Mouse (Mus musculus): ENCODE measurements at regions not wholly inside any gene's neighbourhood (a gene's known extent, or its start where the extent isn't known, plus 50 kb on each side); places are given as distances from the start of the nearest gene placed in this dataset.
A peak's percentile ranks its signal among the peaks of the same experiment; 100 is the strongest.

DNA sequence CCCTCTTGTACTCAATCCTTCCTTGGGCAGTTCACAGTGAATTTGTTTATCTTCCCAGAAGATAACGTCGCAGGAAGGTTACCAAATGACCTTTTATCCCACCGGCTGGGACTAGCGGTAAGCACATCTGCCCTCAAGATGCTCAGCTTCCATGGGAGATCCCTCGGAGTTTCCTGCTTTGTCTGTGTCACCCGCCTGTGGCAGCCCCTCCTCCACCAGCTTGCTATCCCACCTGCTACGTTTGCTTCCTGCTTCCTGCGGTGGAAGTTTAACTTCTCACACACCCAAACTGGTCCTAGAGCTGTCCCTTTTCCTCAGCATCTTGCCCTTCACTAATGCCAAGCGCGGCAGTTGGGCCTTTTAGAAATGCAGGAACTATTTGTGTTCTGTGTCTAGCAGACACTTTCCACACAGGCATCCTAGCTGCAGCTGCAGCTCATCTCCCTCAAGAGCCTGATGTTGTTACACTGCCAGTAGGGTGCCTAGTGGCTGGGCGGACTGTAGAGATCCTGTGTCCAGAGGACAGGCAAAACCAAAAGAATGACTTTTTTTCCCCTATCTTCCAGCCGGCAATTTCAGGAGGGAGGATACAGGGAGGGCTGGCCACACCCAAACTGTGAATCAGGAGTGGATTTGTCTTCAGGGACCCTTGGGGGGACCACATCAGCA lies 98.7 kb downstream of the Tmem17 start:
- peak in 1 of 2 experiments; percentile 44 for DNase-seq (ENCODE audit: extremely low spot score in 1 of 2, low spot score in 2 of 2)
- intact Hi-C loops (cut with DNase I) = loop anchor here (10.0 kb wide), 1 partner anchor 616 kb away; no protein-coding TSS in a partner anchor

DNA sequence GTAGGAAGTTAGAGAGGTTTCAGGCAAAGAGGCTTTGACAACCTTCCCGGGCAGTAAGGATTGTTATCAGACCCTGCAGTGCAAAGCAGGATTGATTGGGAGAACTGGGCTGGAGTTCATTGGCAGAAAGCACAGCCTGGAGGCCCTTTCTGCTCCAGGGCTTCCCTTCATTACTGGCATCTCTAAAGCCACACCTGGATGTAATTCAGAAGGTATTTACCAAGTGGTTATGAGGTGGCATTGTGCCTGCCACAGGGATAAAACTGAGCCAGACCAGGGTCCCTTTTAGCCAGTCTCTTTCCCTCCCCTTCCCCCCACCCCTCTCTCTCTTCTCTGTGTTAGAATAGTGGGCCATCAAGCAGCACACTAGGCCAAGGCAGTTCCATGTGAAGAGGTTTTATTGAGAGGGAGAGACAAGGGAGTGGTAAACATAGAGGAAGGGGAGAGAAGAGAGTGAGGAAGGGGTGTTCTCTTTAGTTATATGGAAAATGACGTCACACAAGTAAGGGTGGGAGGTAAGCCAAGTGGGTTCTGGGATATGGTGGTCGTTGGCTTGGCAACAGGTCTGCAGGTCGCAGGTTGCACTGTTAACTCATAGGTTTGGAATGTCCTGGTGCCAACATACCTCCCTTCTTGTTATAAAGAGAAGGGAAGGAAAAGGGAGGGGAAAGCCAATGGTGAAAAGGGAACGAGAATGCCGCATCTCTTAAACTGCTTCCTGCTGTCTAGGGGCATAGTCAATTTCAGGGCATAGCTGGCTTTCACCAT lies 99.4 kb downstream of the Tmem17 start:
- intact Hi-C loops (cut with DNase I) = loop anchor here (10.0 kb wide), 1 partner anchor 616 kb away; no protein-coding TSS in a partner anchor
- DNase-seq (ENCODE audit: extremely low spot score in 1 of 2, low spot score in 2 of 2) = no peak

DNA sequence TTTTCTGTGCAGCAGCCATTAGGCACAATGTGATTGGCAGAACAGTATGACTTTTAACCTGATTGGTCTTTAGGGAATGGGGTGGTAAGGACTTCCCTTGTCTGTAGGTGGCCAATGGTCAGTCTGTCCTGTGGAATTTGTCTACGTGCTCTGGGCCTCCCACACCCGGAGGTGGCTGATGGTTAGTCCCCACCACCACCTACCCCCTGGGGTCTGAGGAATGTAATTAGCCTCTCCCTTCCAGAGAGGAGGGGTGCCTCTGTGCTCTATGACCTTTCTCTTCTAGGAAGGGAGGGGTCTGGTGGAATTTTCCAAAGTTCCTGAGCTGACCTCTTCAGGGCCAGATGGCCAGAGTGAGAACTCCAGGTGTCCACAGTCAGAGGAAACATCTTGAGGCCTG lies 101.6 kb downstream of the Tmem17 start:
- DNase-seq (ENCODE audit: extremely low spot score in 1 of 2, low spot score in 2 of 2) = no peak
- intact Hi-C loops (cut with DNase I) = loop anchor here (10.0 kb wide), 1 partner anchor 619 kb away; no protein-coding TSS in a partner anchor

DNA sequence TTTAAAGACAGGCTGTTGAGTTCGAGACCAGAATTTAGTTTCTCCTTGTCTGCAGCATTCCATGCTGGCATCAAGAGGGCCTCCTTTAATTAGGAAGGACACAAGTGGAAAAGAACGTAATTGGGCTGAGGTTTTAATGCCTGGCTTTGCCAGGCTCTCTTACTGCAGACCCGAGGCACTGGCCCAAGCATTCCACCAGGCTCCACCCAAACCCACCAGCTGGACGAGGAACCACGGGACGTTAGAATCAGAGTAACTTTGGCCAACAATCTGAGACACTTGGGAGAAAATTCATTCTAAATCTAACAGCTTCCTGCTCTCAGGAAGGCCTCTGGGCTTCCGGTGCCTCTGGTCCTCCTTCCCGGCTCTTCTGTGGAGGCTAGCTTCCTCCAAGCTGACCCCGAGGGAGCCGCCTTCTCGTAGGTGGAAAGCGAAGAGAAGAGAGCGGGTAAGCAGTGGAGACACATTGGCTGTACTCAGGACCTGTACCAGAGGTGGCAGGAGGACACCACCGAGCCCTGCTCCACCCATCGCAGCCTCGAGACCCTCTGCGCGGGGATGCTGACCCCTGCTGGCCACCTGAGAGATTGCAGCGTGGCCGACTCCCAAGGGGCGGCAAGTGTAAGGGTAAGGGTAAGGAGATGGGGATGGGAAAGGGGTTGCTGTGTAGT lies 105.5 kb downstream of the Tmem17 start:
- DNase-seq (ENCODE audit: extremely low spot score in 1 of 2, low spot score in 2 of 2) = peak; percentile 74 to 86
- intact Hi-C loops (cut with DNase I) = loop anchor here (2.0 to 10.0 kb wide), 2 partner anchors 391 to 623 kb away; no protein-coding TSS in a partner anchor

DNA sequence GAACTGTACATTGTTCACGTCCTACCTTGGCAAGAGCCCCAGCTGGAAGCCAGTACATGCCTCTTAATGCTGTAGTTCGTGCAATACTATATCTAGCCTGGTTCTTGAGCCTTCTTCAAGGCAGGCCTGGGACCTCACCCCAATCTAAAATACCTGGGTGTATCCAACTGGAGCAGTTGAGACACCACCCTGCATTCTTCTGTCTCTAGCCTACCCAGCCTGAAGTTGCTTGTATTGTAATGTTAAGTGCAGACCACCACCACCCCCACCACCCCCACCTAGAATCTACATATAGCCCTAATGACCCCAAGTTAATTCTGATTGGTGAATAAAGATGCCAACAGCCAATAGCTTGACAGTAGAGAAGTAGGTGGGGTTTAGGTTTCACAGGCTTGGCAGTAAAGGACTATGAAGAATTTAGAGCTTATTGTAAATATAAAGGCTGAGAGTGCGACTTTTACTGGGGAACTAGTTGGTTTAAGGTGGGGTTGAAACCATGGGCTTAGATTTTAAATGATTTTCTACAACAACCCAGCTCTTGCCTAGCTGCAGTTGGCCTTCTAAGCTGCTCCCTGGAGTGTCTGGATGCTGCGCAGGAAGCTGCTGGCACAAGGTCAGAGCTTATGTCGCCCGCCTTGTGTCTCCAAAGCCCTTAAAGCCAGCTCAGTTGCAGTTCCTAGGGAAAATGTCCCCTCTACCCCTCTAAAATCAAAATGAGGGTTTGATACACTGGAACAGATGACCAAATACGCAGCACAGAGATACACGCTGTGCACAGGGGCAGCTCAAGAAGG lies 109.2 kb downstream of the Tmem17 start:
- intact Hi-C loops (cut with DNase I) = no loop called here
- DNase-seq (ENCODE audit: extremely low spot score in 1 of 2, low spot score in 2 of 2) = no peak

DNA sequence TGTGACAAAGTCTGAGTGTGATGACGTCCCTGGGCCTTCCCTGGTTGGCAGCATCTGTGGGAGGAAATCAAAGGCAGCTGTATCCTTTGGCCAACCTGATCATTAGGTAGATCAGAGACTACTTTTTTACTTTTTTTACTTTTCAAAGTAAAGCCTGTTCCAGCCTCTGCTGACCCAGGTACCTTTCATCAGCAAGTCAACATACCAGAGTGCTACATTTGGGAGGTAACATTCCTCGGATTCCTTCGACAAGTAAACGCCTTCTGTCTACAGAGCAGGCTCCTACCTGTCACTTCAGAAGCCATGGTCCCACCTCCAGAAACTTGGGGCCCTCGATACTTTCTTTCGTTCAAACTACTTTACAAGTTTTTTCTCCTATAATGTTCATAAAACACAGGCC lies 110.0 kb downstream of the Tmem17 start:
- no peak for DNase-seq (ENCODE audit: extremely low spot score in 1 of 2, low spot score in 2 of 2)
- intact Hi-C loops (cut with DNase I) = no loop called here

DNA sequence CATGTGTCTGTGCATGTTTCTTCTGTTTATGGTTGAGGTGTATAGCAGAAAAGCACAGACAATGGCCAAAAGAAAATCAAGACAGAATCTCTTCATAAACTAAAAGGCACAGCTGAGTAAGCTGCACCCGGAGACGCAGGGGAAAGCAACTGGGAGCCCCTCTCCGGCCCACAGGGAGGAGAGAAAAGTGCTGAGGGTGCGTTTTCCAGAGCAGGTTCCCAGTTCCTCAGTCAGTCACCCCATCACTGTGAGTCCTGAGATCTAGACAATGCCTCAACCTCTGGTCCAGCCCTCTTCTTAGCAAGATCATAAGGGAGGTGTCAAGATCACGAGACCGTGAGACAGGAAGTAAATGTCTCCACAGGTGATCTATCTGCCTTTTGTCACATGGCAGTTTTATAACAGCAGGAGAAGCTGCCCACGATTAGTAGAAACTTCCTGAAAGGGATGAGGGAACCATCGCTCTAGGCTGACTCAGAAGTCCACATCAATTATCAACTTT lies 110.7 kb downstream of the Tmem17 start:
- DNase-seq (ENCODE audit: extremely low spot score in 1 of 2, low spot score in 2 of 2) = no peak
- intact Hi-C loops (cut with DNase I) = no loop called here

DNA sequence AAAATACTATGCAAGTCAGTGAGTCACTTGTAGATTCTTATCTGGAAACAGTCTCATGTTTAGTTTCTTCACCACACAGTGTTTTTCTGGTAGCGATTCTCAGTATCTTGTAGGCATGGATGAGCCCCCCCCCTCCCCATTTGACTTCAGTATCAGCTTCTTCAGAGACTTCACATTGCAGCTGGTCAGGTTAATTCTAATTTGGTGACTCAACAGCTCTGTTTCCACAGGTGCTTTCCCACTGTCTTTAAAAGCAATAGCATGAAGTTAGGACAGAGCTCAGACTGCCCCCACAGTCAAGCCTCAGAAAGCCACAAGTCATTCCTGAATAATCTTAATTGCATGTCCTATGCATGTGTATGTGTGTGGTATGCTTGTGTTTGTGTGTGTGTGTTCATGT lies 114.5 kb downstream of the Tmem17 start:
- intact Hi-C loops (cut with DNase I) = no loop called here
- no peak for DNase-seq (ENCODE audit: extremely low spot score in 1 of 2, low spot score in 2 of 2)

DNA sequence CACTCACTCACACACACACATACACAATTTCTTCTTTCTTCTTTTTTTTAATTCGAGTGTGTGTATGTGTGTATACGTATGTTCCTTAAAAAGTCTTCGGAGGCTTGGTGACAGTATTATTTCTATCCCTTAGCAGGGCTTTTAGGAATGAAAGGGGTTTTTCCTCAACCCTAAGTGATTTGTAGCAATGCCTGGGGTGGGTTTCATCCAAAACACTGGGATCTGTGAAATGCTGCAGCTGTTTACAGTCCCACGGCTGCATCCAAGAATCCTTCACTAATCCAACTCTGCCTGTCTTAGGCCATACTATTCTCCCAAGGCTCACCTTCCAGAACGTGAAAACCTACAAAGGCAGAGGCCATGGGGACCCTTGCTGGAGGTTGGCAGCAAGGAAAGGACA lies 116.6 kb downstream of the Tmem17 start:
- no peak for DNase-seq (ENCODE audit: extremely low spot score in 1 of 2, low spot score in 2 of 2)
- intact Hi-C loops (cut with DNase I) = no loop called here

DNA sequence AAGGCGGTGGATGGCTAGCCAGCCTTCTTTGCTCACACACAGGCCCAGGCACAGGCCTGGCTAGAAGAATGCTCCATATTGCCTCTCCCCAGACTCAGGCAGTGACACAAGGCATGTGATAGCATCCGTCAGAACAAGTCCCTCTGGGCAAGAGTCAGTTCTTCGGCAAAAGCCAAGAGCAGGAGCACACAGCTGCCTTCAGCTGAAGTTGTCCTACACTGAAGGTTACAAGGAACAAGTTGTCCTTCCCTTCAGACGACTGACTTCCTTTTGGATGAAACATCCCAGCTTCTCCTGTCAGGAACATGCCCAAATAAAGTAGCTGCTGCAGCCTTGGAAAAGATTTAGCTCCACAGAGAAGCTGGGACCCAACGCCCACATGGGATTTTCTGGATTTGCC lies 117.1 kb downstream of the Tmem17 start:
- DNase-seq (ENCODE audit: extremely low spot score in 1 of 2, low spot score in 2 of 2) = no peak
- intact Hi-C loops (cut with DNase I) = no loop called here

DNA sequence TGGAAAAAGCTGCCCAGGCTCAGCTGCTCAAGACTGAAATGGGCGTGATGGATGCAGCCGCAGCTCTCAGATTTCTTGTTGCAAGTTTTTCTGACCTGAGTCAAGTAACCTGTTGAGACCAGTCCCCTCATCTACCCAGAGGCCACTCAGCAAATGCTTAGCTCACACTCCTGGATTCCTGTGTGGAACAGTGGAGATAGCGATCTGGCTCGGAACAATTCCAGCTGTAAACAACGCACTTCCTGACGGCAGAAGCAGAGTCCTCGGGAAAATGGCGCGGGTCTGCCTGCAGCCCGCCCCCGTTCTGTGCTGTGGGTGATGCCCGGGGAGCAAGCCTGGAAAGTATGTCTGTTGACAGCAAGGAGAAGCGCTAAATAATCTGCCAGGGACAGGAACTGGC lies 117.7 kb downstream of the Tmem17 start:
- peak in 1 of 2 experiments; percentile 76 for DNase-seq (ENCODE audit: extremely low spot score in 1 of 2, low spot score in 2 of 2)
- intact Hi-C loops (cut with DNase I) = no loop called here

DNA sequence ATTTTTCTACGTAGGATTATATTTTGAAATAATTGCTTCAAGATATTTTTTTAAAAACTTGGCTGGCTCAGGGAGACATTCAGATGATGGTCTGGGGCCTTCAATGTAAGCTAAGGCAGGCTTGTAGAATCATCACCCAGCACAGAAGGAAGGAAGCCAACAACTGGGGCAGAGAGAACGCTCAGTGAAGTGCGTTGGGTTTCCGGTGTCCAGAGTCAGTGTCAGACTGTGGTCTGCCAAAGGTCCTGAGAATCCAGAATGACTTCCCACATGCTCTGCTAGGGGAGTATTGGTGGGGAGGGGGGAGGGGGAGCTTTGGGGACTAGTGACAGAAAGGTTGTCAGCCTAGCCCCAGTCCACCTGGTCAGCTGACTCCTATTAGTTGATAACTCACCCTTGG lies 118.1 kb downstream of the Tmem17 start:
- intact Hi-C loops (cut with DNase I) = loop anchor here (5.0 to 10.0 kb wide), 4 partner anchors 232 to 935 kb away; partner anchors contain the start of gene B3gnt2

DNA sequence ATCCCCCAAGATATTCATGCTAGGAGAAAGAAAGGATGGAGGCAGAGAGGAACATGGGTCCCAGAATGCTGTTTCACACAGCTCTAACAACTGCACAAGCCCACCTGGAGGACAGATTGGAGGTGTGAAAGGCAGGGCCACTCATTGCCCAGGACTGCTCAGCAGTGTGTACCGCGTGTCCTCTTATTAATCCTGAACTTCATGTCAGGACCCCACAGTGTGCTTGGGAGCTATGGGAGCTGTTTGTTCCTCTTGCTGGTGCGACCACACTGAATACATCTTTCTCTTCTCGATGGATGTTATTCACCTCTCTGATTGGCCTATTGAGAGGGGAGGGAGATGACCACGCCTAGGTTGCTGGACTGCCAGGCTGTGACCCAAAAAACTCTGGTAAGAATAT lies 119.1 kb downstream of the Tmem17 start:
- intact Hi-C loops (cut with DNase I) = loop anchor here (5.0 to 10.0 kb wide), 4 partner anchors 231 to 934 kb away; partner anchors contain the start of gene B3gnt2
- DNase-seq (ENCODE audit: extremely low spot score in 1 of 2, low spot score in 2 of 2) = no peak

More for the DNA sequence above, 118.1 kb downstream of the Tmem17 start:
- DNase-seq (ENCODE audit: extremely low spot score in 1 of 2, low spot score in 2 of 2) = no peak

DNA sequence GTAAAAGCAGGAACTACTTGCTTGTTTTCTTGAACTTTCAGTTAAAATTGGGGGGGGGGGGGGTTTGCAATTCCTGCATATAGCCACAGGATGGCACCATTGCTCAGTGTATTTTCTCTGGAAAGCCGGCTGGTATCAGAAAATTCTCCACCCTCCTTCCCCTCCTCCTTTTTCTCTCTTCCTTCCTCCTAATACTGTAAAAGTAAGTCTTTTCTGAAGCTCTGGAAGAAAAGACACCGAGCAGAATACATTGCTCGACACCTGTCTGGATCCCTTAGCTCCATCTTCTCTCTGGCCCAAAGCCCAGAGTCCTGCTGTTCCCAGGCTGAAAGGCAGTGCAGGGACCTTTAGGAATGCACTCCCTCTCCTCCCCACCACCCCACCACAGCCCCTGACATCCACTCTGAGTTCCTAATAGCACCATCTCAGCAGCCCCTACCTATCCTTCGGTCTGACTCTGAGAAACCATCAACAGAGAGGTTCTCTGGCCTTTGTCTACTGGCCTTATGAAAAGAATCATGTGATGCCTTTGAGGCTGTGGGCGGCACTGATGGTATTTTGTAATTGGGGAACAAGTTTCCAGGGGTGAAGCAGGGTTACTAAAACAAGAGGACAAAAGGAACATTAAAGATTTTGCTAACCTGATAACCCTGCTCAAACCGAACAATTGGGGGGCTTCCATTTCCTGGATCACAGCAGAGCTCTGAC lies 119.9 kb downstream of the Tmem17 start:
- intact Hi-C loops (cut with DNase I) = loop anchor here (5.0 to 10.0 kb wide), 4 partner anchors 231 to 933 kb away; partner anchors contain the start of gene B3gnt2
- DNase-seq (ENCODE audit: extremely low spot score in 1 of 2, low spot score in 2 of 2) = no peak

DNA sequence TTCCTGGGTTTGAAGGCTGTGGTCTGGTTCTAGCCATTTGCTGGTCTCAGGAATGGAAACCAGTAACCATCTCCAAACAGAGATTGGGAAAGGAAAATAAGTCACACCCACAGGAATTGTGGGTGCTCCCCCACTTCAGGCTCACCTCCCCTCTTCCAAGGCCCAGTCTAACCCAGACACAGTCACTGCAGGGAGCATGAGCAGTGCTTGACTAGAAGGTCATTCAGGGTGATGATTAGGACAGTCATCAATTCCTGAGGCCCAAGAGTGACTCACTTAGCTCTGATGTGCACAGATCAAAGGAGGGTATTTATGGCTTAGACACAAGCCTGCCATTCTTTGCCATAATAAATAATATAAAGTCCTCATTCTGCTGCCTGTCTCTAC lies 120.4 kb downstream of the Tmem17 start:
- intact Hi-C loops (cut with DNase I) = loop anchor here (5.0 to 10.0 kb wide), 4 partner anchors 230 to 932 kb away; partner anchors contain the start of gene B3gnt2

DNA sequence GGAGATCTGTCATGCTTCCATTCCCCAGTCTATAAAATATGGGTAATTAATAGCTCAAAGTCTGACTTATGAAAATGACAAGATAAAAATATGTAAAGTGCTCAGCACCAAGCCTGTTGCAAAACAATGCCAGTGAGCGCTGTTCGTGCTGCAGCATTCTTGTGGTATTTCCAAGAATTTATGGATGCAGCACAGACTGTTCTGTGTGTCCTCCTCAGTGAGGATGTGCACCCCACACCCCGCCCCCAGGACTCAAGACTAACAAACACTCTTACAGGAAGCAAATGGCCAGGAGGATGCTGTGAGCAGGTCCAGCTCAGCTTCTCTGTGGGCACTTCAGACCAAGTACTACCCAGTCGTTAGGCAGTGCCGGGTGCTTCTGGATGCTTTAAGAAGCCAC lies 121.1 kb downstream of the Tmem17 start:
- intact Hi-C loops (cut with DNase I) = loop anchor here (5.0 to 10.0 kb wide), 4 partner anchors 229 to 932 kb away; partner anchors contain the start of gene B3gnt2
- peak in 1 of 2 experiments; percentile 56 for DNase-seq (ENCODE audit: extremely low spot score in 1 of 2, low spot score in 2 of 2)

More for the DNA sequence above, 120.4 kb downstream of the Tmem17 start:
- no peak for DNase-seq (ENCODE audit: extremely low spot score in 1 of 2, low spot score in 2 of 2)

DNA sequence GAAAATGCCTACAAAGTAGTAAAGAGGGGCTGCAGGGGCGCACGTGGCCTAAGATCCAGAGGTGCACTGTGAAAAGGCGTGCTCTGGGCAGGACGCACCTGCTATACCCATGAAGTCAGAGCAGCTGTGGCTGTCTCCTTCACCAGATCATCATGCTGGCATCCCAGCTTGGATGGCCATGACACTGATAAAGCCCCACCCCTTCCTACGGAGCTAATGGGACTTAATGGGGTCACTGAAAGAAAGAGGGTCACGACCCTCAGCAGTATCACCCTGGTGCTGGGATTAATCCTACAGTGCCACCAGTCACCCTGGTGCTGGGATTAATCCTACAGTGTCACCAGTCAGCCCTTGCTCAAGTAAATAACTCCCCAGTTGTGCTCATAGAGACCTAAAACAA lies 122.1 kb downstream of the Tmem17 start:
- DNase-seq (ENCODE audit: extremely low spot score in 1 of 2, low spot score in 2 of 2) = no peak
- intact Hi-C loops (cut with DNase I) = loop anchor here (5.0 to 10.0 kb wide), 4 partner anchors 228 to 931 kb away; partner anchors contain the start of gene B3gnt2

DNA sequence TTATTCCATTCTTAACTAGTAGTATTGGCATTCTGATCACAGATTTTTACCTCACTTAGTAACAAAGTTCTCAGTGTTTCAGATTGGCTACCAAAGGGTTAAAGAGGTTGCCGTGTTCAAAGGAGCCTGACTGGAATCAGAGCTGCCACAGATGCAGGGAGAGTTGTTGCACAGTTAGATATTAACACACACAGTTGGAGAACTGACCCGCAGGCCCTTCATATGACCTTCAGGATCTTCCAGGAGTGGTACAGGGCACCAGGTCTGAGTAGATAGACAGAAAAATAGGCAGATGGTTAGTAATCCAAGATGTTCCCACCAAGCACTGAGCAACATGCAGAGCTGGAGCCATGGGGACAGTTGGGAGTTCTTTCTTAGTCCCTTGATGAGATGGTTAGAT lies 123.1 kb downstream of the Tmem17 start:
- no peak for DNase-seq (ENCODE audit: extremely low spot score in 1 of 2, low spot score in 2 of 2)
- intact Hi-C loops (cut with DNase I) = loop anchor here (10.0 kb wide), 1 partner anchor 930 kb away; no protein-coding TSS in a partner anchor
